Mouse (Mus musculus) liver, embryonic 15.5 days (tissue): ENCODE results near the gene Tmem209. TPM values are rescaled to one million over a fixed set of nuclear protein-coding genes. Genes with fewer than 3 reads are reported as not detected.

Experiments used
- ATAC-seq: fragments of 200-750 bp; cut with Nextera tagmentation; 2 replicates; pipeline ENCODE4 v1.8.0; 2017; ENCODE audit warnings: moderate number of reproducible peaks, mild to moderate bottlenecking, moderate library complexity; ENCODE audit not compliant: insufficient read depth
- H3K27ac ChIP-seq: fragments of 300-500 bp; sonication (generic); replicated peaks from 2 replicates; pipeline ENCODE4 v1.5.1; 2015; ENCODE audit warnings: mild to moderate bottlenecking, inconsistent platforms
- H3K27me3 ChIP-seq: fragments of 300-500 bp; sonication (generic); 2 replicates; pipeline ENCODE4 v1.6.1; 2015; ENCODE audit warnings: mild to moderate bottlenecking, inconsistent platforms
- H3K36me3 ChIP-seq: fragments of 300-500 bp; sonication (generic); replicated peaks from 2 replicates; pipeline ENCODE4 v1.6.1; 2015; ENCODE audit warnings: moderate library complexity, mild to moderate bottlenecking, inconsistent platforms
- H3K4me1 ChIP-seq: fragments of 300-500 bp; sonication (generic); replicated peaks from 2 replicates; pipeline ENCODE4 v1.6.1; 2015; ENCODE audit warnings: inconsistent platforms
- H3K4me2 ChIP-seq: fragments of 300-500 bp; sonication (generic); 2 replicates; pipeline ENCODE4 v1.6.1; 2015; ENCODE audit warnings: moderate library complexity, mild to moderate bottlenecking, inconsistent platforms
- H3K4me3 ChIP-seq: fragments of 300-500 bp; sonication (generic); replicated peaks from 2 replicates; pipeline ENCODE4 v1.5.1; 2015; ENCODE audit warnings: mild to moderate bottlenecking, inconsistent platforms
- H3K9ac ChIP-seq: fragments of 300-500 bp; sonication (generic); 2 replicates; pipeline ENCODE4 v1.6.1; 2015; ENCODE audit warnings: moderate library complexity, mild to moderate bottlenecking, inconsistent platforms
- H3K9me3 ChIP-seq: fragments of 300-500 bp; sonication (generic); replicated peaks from 2 replicates; pipeline ENCODE4 v1.6.1; 2016; ENCODE audit warnings: inconsistent platforms
- WGBS: fragments of 180-500 bp; shearing (Covaris S2); methylation state at CpG from one replicate; pipeline ENCODE4 v1.1.7; 2015; ENCODE audit warnings: mixed read lengths; ENCODE audit not compliant: insufficient replicate concordance; 5-methylcytosine and 5-hydroxymethylcytosine counted together
- polyA plus RNA-seq: library from polyadenylated mRNA; unstranded; fragments of >200 nt; fragmentation: Nextera tagmentation; extraction: Ambion mirVana; gene quantifications from 2 replicates; pipeline ENCODE4 v1.2.1, GENCODE M21; 2015

Tmem209 gene
- polyA plus RNA-seq, 1 experiment from 2014 or later: 19.4 TPM

DNA sequence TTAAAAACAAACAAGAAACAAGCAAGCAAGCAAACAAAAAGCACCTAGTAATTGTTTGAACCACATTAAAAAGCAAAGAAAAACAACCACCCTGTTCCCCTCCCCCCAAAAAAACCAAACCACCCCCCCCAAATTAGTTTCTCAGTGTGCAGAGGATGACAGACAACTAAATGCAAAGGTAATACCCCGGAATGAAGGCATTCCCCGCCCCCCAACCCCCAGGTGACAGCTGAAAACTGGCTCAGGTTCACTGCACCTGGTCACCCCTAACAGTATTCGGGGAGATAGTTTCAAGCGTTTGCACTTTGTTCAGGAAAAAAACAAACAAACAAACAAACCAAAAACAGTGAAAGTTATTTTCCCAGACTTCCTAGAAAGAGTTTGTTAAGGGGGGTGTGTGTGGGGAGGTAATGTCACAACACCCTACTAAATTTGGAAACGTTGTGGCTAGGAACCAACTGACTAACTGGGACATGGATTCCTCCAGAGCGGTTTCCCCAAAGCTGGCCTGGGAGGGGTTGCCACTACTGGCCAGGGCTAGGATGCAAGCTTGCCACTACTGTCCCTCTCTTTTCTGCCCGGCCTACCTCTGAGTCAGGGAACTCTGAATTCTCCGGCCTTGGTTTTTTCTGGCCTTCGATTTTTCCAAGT lies 38.2 kb upstream of the Tmem209 start:
- no peak overlapping the region for H3K9ac ChIP-seq
- WGBS: 25% methylated on average over 9 of the region's 9 CpGs
- ATAC-seq: no peak
- H3K9me3 ChIP-seq: no peaks in the 10 kb centered on the region
- no peaks in the 10 kb centered on the region for H3K36me3 ChIP-seq
- peaks cover 18% of the 10 kb centered on the region for H3K4me1 ChIP-seq
- no peak overlapping the region for H3K27ac ChIP-seq
- peaks cover 93% of the 10 kb centered on the region for H3K27me3 ChIP-seq
- H3K4me2 ChIP-seq: peak overlapping the region; percentile 52
- peak overlapping the region; percentile 17; the same call in 1 of the 2 replicates for H3K4me3 ChIP-seq

DNA sequence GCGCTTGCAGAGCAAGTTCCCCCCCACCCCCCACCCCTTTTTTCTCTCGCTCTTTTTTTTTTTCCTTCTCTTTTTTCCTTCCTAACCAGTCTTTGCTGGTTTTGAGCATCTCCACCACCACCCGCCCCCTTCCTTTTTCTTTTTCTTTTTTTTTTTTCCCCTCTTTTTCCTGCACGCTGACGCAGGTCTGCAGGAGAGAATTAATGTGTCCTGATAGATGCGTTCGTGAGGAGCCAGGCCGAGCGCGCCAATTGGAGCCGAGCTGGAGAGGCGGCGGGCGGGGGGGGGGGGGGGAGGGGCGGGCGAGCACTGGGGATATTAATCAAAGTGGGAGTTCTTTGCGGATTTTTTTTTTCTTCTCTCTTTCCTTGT lies 37.7 kb upstream of the Tmem209 start:
- WGBS: 1% methylated on average over 17 of the region's 17 CpGs

GRCm38 (mm10) chr6:30546571-30547273 lies 37.1 kb upstream of the Tmem209 start:
- Histone ChIP-seq H3K27me3 (peaks cover 95% of the 10 kb centered on the region), H3K36me3 (no peaks in the 10 kb centered on the region), H3K9me3 (no peaks in the 10 kb centered on the region), H3K4me3 (peak overlapping the region; percentile 17), H3K4me1 (peaks cover 18% of the 10 kb centered on the region), H3K9ac (no peak overlapping the region), H3K27ac (no peak overlapping the region), H3K4me2 (peak overlapping the region; percentile 52)
- ATAC-seq: no peak
- 12% methylated on average over 17 of the region's 17 CpGs for WGBS

More for the DNA sequence above, 37.7 kb upstream of the Tmem209 start:
- Histone ChIP-seq H3K27ac (no peak overlapping the region), H3K36me3 (no peaks in the 10 kb centered on the region), H3K27me3 (peaks cover 96% of the 10 kb centered on the region), H3K4me1 (peaks cover 18% of the 10 kb centered on the region), H3K9ac (no peak overlapping the region), H3K9me3 (no peaks in the 10 kb centered on the region), H3K4me2 (peak overlapping the region; percentile 52), H3K4me3 (peak overlapping the region; percentile 17)
- no peak for ATAC-seq

- H3K9me3 ChIP-seq: no peaks in the 10 kb centered on the region
- H3K36me3 ChIP-seq: no peaks in the 10 kb centered on the region
- 66% methylated on average over 7 of the region's 7 CpGs for WGBS
- H3K4me3 ChIP-seq: no peak overlapping the region
- peaks cover 91% of the 10 kb centered on the region for H3K27me3 ChIP-seq
- no peak overlapping the region for H3K9ac ChIP-seq
- no peak overlapping the region for H3K4me2 ChIP-seq
- ATAC-seq: no peak
- peaks cover 24% of the 10 kb centered on the region for H3K4me1 ChIP-seq
- no peak overlapping the region for H3K27ac ChIP-seq
Observed at GRCm38 (mm10) chr6:30545689-30546088, 36.1 kb upstream of the Tmem209 start.

GRCm38 (mm10) chr6:30543851-30544250 lies 34.3 kb upstream of the Tmem209 start:
- Histone ChIP-seq H3K9me3 (no peaks in the 10 kb centered on the region), H3K9ac (no peak overlapping the region), H3K36me3 (no peaks in the 10 kb centered on the region), H3K4me2 (no peak overlapping the region), H3K27ac (no peak overlapping the region), H3K4me1 (peaks cover 16% of the 10 kb centered on the region; the same call in 1 of the 2 replicates), H3K4me3 (no peak overlapping the region), H3K27me3 (peaks cover 74% of the 10 kb centered on the region)
- WGBS: 17% methylated on average over 8 of the region's 8 CpGs
- no peak for ATAC-seq

DNA sequence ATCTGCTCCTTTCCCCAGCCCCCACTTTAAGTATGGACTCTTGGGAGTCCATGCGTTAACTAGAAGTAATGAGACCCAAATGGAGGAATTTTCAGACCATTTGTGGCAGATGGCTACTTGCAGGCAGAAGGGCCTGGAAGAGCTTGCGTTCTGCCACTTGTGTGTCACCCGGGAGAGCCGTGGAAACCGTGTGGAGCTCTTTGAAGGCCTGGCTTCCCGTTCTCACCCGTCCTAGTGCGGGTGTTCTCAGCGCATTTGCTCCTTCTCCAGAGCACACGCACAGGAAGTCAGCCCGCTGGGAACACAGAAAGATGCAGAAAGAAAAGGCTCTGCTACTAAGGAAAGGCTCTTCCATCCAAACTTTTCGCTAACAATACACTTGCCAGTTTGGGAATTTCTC lies 33.5 kb upstream of the Tmem209 start:
- H3K27me3 ChIP-seq: peaks cover 68% of the 10 kb centered on the region
- no peaks in the 10 kb centered on the region for H3K9me3 ChIP-seq
- no peak overlapping the region for H3K4me3 ChIP-seq
- H3K9ac ChIP-seq: no peak overlapping the region
- no peak overlapping the region for H3K27ac ChIP-seq
- H3K4me2 ChIP-seq: no peak overlapping the region
- H3K36me3 ChIP-seq: no peaks in the 10 kb centered on the region
- 35% methylated on average over 12 of the region's 12 CpGs for WGBS
- no peak for ATAC-seq
- H3K4me1 ChIP-seq: peaks cover 16% of the 10 kb centered on the region; the same call in 1 of the 2 replicates

GRCm38 (mm10) chr6:30542277-30542676 lies 32.7 kb upstream of the Tmem209 start:
- H3K27me3 ChIP-seq: peaks cover 60% of the 10 kb centered on the region
- WGBS: 36% methylated on average over 6 of the region's 6 CpGs
- H3K4me2 ChIP-seq: no peak overlapping the region
- H3K4me3 ChIP-seq: no peak overlapping the region
- no peaks in the 10 kb centered on the region for H3K36me3 ChIP-seq
- ATAC-seq: no peak
- H3K9me3 ChIP-seq: no peaks in the 10 kb centered on the region
- no peak overlapping the region for H3K9ac ChIP-seq
- no peak overlapping the region for H3K27ac ChIP-seq
- 0 out of 2 replicates have a peak, but pooled peaks cover 11% of the 10 kb centered on the region for H3K4me1 ChIP-seq

DNA sequence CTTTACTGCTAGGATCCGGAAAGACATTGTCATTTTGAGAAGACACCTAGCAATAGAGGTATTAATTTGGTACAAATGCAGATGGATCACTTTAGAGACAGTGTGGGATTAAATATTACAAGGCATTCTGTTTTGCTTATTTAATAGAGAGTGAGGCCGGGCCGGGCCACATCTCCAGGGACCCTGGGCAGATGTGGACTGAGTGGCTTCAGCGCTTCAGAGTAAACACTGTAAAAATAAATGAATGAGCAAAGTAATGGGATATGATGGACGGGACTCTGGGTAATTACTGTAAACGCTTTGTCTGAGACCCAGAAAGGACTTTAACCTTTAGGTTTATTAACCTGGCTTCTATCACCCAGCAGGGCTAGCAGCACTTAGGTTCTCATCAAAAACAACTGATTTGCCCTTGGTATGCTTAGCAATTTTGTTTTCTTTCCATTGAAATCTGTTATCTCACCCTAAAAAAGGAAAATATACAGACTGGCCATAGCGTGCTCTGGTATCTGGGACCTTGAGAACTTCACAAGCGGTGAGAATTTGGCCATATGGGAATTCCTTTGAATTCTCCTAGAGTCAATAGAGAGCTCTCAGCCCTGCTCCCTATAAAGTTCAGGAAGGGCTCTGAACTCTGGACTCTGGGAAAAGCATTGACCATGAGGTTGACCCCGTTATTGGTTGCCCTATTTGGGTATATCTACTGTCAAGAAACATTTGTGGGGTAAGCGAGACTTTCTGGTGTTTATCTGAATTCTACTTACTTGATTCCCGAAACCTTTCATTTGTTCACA lies 31.6 kb upstream of the Tmem209 start, which contains the start of gene Cpa2:
Gene Cpa2 (plus strand): TSS at position 574 of the 791 bp plus-strand sequence.
- Histone ChIP-seq H3K27me3 (peaks cover 50% of the 10 kb centered on the region), H3K36me3 (no peaks in the 10 kb centered on the region), H3K4me3 (no peak within 1 kb of the TSS), H3K4me2 (no peak within 1 kb of the TSS), H3K4me1 (0 out of 2 replicates have a peak, but pooled peaks cover 5% of the 10 kb centered on the region), H3K9me3 (no peaks in the 10 kb centered on the region), H3K27ac (no peak within 1 kb of the TSS), H3K9ac (no peak within 1 kb of the TSS)
- ATAC-seq: no peak
- 57% methylated on average over 11 of the region's 11 CpGs for WGBS

DNA sequence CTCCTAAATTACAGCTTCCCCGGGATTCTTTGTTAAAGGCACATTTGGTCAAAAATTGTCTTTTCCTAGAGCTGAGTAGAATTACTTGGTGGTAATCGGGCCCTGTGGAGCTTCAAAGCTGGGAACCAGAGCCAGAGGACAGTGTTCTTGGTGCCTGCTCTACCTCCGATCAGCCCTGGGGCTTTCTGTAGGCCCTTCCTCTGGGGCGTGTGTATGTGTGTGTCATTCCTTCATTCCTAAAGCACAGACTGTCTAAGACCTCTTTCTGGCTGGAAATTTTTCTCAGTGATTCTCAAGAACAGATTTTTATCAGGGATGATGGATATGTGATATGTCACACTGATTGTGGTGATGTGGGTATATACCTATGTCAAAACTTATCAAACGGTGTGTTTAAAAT lies 29.2 kb upstream of the Tmem209 start:
- H3K4me2 ChIP-seq: no peak overlapping the region
- 57% methylated on average over 5 of the region's 5 CpGs for WGBS
- H3K27me3 ChIP-seq: peaks cover 26% of the 10 kb centered on the region
- no peak overlapping the region for H3K9ac ChIP-seq
- H3K4me1 ChIP-seq: 0 out of 2 replicates have a peak, but pooled peaks cover 5% of the 10 kb centered on the region
- no peak for ATAC-seq
- H3K36me3 ChIP-seq: no peaks in the 10 kb centered on the region
- no peaks in the 10 kb centered on the region for H3K9me3 ChIP-seq
- no peak overlapping the region for H3K4me3 ChIP-seq
- no peak overlapping the region for H3K27ac ChIP-seq

DNA sequence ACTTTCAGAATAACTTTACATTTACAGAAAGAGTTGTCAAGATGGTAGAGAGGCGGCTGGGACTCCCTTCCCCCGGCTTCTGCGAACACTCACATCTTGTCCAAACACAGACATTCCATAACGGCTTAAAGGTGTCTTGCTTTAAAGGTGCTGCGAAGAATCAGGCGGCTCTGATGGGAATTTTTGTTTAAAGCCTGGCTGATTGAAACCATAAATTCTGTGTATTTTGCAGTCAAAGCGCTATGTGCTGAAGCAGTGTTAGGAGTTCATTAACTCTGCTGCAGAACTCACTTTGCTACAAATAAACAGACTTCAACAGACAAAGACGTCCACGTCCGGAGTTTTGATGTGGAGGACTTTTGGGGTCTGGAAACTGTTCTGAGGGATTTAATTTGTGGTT lies 28.7 kb upstream of the Tmem209 start:
- Histone ChIP-seq H3K27ac (no peak overlapping the region), H3K4me3 (no peak overlapping the region), H3K4me1 (0 out of 2 replicates have a peak, but pooled peaks cover 5% of the 10 kb centered on the region), H3K36me3 (no peaks in the 10 kb centered on the region), H3K4me2 (no peak overlapping the region), H3K9me3 (no peaks in the 10 kb centered on the region), H3K27me3 (peaks cover 20% of the 10 kb centered on the region), H3K9ac (no peak overlapping the region)
- 65% methylated on average over 10 of the region's 10 CpGs for WGBS
- ATAC-seq: no peak

DNA sequence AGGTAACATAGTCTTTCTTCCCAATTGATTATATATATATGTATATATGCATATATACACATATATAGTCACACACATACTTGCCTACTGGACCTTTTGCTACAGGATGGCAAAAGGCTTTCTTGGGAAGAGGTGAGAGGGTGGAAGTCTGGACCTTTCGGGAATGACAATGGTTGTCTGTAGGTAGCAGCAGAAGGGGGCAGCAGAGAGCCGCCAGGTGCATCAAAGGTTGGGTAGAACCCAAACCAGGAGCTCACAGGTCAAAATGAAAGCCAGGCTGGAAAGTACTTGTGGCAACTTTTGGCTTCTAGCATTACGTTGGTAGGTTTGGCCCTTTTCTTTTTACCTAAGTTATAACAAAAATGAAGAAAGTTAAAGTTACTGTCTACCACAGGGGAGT lies 25.8 kb upstream of the Tmem209 start:
- WGBS: 32% methylated on average over 3 of the region's 3 CpGs
- H3K27me3 ChIP-seq: no peaks in the 10 kb centered on the region
- ATAC-seq: no peak
- H3K27ac ChIP-seq: no peak overlapping the region
- no peaks in the 10 kb centered on the region for H3K36me3 ChIP-seq
- H3K4me3 ChIP-seq: no peak overlapping the region
- no peak overlapping the region for H3K9ac ChIP-seq
- no peak overlapping the region for H3K4me2 ChIP-seq
- H3K9me3 ChIP-seq: no peaks in the 10 kb centered on the region
- no peaks in the 10 kb centered on the region for H3K4me1 ChIP-seq
